Mouse (Mus musculus) urinary bladder, postnatal 0 days (tissue): Measurements from ENCODE around the gene Wnt2. TPM values are rescaled to one million over a fixed set of nuclear protein-coding genes. Genes with fewer than 3 reads are reported as not detected.

Experiments used
- polyA plus RNA-seq: library from polyadenylated mRNA; unstranded; fragments of >200 nt; fragmentation: Nextera tagmentation; extraction: Ambion mirVana; gene quantifications from 2 replicates; pipeline ENCODE4 v1.2.1, GENCODE M21; 2015

Wnt2 gene
- 57.4 and 61.5 TPM in 2 replicates for polyA plus RNA-seq

GRCm38 (mm10) chr6:18029746-18030656, at the start of gene Wnt2:
TSS of gene Wnt2 (minus strand) at chr6:18030585.

Other genes starting within 250 kb of the Wnt2 start
- 51.4 and 56.5 TPM in 2 replicates for gene Asz1, start 78.5 kb upstream of the Wnt2 start, polyA plus RNA-seq
- 0.26 and 0.33 TPM in 2 replicates for gene Cftr, start 140.1 kb upstream of the Wnt2 start, polyA plus RNA-seq